Mouse (Mus musculus): ENCODE data around the gene Tardbp.

- TF ChIP-seq CTCF (IDR thresholded peaks at IDR 0.05) (no peak), EP300 (IDR thresholded peaks at IDR 0.05) (no peak)
These were observed 36.5 kb upstream of the Tardbp start for GRCm38 (mm10) chr4:148663326-148663725.
